Mouse (Mus musculus) megakaryocyte, embryonic 14.5 days (primary cell): ENCODE results near the gene Mrpl54.

Experiments
- FLI1 ChIP-seq: IDR thresholded peaks from 2 replicates; pipeline ENCODE4 v1.6.1; 2012; ENCODE audit warnings: low read length, inconsistent platforms, mixed read lengths
- GATA1 ChIP-seq: IDR thresholded peaks from 3 replicates; pipeline ENCODE4 v1.6.1; 2012; ENCODE audit warnings: mixed read lengths, low read length, inconsistent platforms, borderline replicate concordance

DNA sequence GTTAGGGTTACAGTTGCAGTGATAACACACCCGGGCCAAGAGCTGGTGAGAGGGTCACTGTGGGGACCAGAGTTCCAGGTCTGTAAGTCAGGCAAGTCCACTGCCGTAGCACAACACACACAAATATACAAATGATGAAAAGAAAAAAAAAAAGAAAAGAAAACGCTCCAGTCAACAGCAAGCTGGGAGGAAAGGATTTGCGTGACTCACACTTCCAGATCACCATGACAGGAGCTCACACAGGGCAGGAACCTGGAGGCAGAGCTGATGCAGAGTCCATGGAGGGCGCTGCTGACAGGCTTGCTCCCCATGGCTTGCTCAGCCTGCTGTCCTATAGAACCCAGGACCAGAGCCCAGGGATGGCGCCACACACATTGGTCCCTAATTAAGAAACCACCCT, 32.5 kb downstream of the Mrpl54 start:
- TF ChIP-seq GATA1 = no peak
- TF ChIP-seq FLI1 = no peak
